Mouse (Mus musculus) ovary, adult 18-20 months (tissue): ENCODE results near the gene Tbk1.

Experiments
- DNase-seq: peaks from one replicate; pipeline ENCODE4 v3.0.0; 2022; ENCODE audit warnings: low spot score, mixed read lengths

The Tbk1 gene

DNA sequence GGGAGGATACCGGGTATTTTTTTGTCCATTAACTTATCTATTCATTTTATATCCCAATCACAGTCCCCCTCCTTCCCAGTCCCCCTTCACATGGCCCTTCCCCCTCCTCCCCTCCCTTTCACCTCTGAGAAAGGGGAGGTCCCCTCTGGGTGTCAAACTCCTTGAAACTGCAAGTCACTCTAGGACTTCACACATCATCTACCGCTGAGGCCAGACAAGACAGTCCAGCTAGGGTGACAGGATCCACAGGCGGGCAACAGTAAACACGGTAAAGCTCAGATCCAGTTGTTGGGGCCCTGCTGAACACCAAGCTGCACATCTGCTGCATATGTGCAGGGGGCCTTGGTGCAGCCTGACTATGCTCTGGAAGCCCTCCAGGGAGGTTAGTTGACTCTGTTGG, 51.6 kb downstream of the Tbk1 start:
- DNase-seq: no peak

DNA sequence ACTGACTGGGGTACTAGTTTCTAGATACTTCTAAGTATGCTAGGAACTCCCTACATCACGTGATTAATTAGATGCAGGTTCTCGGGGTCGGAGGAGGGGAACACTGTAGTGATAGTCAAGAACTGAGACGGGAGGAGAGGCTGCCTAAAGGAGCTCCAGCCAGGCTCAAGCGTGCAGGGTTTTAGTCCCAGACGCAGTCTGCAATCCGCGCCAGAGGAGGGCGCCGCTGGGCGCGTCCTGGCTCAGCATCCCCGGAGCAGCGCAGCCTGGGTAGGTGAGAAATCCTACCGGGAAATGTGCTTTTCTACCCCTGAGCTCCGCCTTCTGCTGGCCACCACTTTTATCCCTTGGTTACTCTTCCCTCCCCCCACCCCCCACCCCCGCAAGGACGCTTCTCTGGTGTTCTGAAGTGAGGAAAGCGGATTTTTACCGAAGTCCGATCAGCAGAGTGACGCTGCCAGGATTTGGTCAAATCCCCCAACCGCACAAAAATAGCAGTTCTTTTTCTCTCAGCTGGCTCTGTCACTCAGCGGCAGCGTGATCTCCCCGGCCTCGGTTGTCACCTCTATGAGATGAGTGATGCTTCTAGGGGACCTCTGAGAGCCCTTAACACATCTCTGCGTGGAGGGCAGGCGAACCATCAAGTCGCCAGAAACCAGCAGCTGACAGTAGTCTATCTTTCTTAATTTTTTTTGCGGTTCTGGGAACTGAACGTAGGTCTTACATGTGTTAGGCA, 53.3 kb downstream of the Tbk1 start:
- peak; percentile 14 for DNase-seq

DNA sequence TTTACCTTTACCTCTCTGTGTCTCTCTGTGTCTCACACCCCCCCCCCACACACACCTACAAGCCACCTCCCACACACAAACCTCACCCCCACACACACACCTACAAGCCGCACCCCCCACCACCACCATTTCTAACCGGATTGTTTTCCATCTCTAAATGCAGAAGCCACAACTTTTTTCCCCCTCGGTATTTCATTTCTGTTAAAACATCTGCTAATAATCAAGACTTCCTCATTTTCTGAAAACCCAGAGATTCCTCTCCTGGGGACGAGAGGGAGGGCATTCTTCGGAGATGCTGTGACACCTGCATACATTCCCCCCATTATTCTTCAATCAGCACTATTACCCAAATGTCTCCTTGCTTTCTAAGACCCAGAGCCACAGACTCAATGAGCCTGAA, 55.0 kb downstream of the Tbk1 start:
- no peak for DNase-seq

DNA sequence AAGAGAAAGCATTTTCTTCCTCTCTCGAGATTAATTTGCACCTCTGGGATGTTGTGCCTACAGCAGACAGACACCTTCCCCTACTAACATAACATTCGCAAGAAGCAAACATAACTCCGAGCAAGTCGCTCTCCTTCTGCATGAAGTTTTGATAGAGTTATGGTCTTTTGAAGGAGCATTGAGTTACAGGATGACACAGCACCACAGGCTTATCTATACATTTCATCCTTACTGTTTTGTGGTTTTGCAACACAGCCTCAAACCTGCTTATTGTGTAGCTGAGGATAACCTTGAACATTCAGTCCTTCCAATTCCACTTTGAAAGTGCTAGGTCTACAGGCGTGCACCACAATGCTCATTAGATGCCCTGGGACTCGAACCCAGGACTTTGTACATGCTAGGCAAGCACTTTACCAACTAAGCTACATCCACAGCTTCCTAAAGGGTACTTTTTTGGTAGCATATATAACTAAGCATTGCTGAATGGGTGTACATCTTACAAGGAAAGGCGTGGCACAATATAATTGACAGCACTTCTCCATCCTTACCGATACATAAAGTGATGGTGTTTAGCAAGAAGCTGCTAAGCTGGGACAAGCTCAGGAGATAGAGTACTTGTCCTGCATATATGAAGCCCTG, 56.1 kb downstream of the Tbk1 start:
- no peak for DNase-seq

DNA sequence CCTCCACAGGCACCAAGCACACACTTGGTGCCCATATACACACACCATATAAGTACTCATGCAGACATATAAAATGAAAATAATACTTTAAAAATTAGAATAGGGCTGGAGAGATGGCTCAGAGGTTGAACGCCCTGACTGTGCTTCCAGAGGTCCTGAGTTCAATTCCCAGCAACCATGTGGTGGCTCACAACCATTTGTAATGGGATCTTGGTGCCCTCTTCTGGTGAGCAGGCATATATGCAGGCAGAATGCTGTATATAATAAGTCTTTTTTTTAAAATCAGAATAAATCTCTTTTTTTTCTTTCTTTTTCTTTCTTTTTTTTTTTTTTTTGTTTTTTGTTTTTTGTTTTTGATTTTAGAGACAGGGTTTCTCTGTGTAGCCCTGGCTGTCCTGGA, 57.3 kb downstream of the Tbk1 start:
- no peak for DNase-seq

DNA sequence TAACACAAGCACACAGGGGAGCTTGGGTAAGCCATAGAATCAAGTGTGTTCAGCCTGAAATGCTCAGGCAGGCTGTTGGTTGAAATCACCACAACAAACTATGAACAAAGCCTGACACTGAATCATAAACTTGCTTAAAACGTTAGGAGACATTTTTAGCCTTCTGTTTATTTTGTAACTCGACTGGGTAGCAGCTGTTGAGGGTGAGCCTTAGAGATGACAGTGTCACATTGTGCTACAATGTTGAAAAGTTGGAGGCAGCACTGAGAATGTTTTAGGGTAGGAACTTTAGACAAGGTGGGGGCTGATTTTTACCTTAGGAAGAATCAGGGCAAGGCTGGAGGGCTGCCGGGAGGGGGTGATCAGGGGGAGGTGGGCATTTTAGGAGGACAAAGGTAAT, 58.1 kb downstream of the Tbk1 start:
- DNase-seq: no peak

DNA sequence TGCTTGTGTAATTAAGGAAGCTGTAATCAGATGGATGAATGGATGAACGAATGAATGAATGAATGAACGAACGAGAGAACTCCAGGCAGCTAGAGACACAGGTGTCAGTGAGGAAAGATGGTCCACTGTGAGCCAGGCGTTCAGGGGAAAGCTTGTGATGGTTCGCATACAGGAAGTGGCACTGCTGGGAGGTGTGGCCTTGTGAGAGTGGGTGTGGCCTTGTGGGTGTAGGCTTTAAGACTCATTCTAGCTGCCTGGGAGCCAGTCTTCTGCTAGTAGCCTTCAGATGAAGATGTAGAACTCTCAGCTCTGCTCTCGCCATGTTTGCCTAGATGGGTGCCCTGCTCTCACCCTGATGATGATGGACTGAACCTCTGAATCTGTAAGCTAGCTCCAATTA, 59.5 kb downstream of the Tbk1 start:
- DNase-seq: no peak

DNA sequence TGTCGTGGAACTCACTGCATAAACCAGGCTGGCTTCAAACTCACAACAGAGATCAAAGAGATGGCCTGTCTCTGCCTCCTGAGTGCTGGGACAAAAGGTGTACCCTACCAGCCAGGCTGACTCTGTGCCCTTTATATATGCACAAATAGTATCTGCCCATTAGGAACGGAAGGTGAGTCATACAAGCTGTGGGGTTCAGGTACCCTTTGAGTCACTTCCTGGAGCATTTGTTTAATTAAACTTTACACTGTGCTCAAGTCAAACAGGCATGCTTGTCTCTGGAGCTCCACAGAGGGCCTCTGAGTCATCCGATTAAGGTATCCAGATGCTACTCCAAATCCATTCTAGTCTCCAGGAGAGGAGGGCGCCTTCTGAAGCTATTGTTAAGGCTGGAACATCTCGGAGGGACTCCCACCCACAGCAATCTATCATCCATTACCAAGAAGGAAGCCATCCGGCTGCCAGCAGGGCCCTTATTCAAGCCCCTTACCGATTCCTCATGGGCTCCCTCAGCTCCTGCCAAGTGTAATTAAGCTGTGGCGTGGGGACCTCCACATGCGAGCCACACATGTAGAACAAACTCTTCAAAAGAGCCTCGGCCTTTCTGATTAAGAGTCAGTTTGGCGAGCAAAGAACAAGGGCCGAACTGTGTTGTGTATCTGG, 65.5 kb downstream of the Tbk1 start:
- DNase-seq: no peak

DNA sequence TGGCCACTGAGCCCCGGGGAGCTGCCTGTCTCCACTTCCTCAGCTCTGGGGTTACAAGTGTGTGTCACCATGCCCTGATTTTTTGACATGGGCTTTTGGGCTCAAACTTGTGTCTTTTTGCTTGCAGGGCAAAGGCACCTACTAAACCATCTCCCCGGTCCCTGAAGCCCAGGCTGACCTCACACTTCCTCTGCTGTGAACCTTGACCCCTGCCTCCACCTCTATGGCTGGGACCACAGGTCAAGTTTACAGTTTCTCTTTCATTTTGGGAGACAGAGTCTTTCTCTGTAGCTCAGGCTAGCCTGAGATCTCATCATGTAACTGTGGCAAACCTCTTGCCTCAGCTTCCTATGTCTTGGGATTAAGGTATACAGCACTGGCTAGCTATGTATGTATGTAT, 66.9 kb downstream of the Tbk1 start:
- no peak for DNase-seq

DNA sequence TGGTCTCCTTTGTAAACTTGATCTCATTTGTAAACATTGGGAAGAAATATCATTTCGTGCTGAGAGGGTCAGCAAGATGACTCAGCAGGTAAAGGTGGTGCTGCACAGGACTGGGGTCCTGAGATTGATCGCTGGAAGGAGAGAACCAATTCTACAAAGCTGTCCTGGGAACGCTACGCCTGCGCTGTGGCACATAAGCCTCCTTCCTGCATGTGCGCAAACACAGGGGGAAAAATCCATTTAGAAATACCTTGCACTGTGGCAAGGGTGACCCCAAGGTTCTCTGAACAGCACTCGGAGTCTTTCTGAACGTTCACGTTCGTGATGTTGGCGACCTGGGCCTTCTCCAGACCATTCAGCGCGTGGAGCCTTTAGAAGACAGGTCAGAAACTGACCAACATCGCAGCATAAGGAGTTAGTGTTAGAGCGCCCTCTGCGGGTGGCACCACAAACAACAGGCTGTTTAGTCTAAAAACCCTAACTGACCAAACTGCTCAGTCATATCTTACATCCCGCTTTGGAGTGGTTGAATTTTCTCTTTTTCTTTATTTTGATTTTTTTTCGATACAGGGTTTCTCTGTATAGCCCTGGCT, 70.5 kb downstream of the Tbk1 start:
- DNase-seq: peak; percentile 42

DNA sequence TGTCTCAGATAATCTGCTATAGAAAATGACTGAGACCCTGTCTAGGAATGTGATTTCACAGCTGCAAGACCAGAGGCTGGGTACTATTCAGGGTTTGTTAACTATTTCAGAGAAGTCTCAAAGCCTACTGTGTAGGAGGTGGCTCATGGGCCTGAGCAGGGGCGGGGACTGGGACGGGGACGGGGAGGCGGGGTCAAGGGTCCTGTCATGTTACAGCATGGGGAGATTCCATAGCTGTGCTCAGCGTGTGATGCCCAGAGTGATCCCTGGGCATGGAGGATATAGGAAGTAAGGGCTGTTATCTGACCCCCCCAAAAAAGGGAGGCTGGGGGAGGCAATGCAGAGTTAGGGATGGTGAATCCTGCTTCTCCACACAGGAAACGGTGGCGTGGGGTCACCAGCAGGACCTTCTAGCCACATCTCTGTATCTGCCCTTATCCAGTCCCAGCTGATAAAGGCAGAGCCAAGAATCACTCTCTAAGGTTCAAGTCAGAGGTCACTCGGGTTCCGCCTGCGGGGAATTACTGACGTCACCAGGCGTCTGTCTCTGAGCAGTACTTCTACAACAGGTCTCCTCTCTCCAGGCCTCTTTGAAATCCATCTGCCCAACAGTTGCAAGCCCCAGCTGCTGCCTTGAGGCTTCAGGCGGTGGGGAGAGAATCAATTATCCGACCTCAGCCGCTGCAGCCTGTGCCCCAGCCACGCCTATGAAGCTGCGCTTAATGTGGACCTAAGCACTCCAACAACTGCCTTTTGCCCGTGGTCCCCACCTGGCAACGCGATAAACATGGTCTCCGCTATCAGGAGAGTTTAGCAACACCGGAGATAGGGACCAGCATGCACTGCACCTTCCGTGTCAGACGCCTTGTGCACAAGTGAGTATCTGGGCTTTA, 76.6 kb downstream of the Tbk1 start:
- no peak for DNase-seq

DNA sequence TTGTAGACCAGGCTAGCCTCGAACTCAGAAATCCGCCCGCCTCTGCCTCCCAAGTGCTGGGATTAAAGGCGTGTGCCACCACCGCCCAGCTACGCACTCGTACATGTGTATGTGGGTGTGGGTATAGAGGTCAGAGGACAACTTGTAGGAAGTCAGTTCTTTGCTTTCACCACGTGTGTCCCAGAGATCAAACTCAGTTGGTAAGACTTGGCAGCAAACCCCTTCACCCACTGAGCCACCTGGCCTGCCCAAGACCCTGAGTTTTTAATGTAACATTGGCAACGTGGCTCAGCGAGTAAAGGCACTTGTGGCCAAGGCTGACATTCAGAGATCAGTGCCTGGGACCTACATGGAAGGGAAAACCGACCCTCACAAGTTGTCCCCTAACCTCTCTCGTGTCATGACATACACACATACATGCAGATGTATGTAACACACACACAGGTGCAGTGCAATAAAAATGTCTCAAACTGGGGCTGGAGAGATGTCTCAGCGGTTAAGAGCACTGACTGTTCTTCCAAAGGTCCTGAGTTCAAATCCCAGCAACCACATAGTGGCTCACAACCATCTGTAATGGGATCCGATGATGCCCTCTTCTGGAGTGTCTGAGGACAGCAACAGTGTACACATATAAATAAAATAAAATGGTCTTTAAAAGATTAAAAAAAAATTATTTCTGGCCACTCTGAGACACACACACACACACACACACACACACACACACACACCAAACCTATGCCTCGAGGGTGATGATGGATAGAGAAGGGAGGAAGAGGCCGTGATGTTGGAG, 78.6 kb downstream of the Tbk1 start:
- no peak for DNase-seq

DNA sequence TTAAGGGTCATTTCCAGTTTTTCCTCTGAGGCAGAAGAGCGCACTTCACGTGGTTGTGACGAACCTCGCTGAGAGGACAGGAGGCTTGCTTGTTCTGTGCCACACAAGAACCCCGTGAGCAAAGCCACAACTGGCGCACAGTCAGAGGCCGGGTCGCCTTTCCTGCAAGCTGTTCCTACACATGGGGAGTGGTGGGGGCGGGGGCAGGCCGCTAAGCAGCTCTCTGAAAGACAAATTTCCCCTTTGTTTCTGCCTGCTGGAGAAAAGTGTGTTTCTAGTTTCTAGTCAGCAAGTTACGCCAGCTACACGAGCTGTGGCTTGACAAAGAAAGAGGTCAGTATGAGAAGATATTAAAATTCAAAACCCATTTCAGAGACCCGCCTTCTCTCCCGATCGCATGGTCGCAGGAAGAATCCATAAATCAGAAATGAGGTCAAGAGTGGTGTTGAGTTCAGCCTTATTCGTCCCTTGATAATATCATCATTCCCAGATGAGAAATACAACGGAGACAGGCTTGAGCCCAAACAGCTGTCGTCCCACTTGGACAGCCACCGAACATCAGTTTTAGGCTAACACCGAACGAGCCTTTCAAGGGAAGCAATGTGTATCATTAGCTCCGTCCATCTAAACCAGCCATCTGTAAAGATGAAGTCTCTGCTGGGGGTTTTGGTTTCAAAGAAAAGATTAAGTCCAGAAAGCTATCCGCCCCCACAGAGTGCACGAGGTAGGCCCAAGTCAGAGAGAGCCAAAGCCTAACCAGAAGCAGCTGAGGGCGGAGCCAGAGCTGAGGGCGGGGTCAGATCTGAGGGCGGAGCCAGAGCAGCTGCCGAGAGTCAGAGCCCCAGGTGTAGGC, 79.6 kb downstream of the Tbk1 start:
- DNase-seq: peak; percentile 32

DNA sequence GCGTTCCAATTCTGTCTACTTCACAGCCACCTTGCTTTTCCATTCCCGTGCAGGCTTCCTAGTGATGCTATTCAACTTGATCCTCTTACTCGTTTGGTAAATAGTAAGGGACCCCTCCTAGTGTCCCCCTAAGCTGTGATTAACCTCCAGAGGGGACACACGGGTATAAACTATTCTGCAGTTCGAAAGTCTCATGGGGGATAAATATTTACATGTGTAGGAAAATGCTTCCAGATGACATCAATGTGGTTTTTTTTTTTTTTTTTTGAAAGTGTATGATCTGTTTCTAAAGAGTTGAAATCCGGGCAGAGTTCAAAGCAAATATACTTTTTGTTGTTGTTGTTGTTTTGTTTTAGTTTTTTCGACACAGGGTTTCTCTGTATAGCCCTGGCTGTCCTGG, 80.7 kb downstream of the Tbk1 start:
- DNase-seq: no peak

DNA sequence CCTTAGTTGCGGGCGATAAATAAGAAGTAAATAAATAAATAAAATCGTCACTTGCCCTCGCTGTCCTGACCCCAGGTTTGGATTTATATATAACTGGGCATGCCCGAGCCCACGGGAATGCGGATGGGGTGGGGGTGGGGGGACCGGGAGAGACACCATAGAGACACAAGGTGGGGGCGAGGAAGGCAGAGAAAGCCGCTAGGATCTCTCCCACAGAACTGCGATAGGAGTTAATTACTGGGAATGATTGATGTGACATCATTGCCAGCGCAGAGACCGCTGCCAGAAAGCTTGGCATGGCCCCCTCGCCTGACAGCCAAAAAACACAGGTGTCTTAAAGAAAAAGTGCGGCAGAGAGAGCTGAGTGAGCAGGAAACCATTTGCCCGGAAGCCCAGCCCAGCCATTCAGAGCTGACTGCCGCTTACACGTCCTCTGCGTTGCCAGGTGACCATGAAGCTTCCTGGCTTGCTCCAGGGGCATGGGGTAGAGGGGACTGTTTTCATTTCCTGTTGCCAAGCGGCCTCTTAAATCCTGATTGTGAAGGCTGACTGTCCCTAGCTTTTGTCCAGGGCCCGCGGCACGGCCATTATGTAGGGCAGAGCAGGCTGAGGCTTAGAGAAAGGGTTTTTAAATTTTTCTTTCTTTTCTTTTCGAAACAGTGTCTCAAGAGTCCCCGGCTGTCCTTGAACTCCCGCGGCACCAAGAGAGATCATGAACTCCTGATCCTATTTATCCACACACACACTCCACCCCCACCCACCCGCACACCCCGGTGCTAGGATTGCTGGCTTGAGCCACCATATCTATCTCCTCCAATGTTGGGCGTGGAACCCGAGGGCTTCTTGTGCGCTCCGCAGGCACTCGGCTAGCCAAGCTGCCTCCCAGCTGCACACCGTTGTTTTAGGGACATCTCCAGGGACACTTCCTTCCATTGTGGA, 81.3 kb downstream of the Tbk1 start:
- DNase-seq: peak; percentile 80

DNA sequence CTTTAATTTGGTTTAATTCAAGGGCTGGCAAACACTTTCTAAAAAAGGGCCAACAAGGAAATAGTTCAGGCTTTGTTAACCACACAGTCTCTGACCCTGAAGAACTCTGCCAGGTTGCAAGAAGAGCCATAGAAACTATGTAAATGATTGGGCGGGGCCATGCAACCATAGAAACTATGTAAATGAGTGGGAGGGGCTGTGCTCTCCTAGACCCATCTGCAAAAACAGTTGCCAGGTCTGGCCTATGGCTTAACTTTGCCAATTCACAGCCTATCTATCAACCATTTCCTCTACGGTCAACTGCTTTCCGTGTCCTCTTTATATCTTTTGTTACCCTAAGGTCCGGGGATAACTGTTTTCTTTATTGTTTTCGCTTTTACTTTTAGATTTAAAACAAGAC, 85.4 kb downstream of the Tbk1 start:
- no peak for DNase-seq

DNA sequence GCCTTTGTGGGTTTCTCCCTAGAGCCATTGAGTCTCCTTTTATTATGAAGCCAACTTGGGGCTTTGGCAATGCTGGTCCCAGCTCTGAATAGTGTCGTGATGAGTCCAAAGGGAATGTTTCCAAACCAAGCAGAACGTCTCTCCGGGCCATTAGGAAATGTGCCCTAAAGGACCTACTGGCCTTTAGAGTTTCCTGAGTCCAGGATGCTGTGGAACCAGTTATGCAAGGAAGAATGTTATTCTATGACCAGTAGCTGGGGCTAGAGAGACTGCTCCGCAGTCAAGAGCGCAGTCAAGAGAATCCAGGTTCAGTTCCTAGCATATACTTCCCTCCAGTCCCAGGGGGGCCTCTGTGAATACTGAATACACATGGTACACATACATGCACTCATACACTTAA, 86.6 kb downstream of the Tbk1 start:
- DNase-seq: no peak

DNA sequence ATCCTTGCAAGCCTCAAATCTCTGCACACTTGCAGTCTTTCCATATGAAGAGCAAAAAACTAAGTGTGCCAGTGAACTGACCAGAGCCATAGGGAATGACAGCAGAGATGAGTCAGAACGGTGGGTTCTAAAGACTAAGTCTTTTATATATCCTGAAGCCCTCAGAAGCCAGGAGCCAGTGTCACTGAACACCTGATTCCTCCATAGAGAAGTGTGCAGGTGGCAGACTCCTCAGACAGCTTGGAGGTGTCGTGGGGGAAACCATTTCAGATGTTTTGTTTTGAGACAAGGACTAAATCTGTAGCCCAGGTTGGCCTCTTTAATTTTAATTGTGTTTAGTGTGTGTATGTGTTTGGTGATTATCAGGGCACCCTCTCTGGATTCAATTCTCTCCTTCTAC, 87.5 kb downstream of the Tbk1 start:
- no peak for DNase-seq

DNA sequence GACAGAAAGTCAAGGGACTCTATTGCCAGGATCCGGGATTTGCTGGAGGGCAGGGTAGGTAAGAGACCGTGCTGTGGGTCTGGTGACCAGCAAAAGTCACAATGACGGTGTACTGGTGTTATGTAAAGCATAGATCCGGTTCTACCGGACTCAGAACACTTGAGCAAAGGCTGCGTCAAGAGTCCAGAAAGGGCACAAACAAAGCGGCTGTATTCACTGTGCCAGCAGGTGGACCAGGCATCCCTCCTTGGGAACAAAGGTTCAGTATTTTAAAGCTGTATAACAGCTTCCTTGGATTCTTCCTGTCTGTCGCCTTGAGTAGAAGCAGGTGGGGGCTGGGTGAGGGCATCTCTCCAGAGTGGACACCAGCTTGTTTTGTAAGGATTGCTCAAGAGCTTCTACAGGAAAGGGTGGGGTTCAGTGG, 88.1 kb downstream of the Tbk1 start:
- no peak for DNase-seq
